Mouse (Mus musculus) gastrocnemius, postnatal 10 days (tissue): Measurements from ENCODE around the gene Psme1. TPM values are rescaled to one million over a fixed set of nuclear protein-coding genes. Genes with fewer than 3 reads are reported as not detected.

Experiments used
- DNase-seq: peaks from one replicate; pipeline ENCODE4 v3.0.0; 2021; ENCODE audit warnings: mixed read lengths
- long read RNA-seq, 2 experiments: library from polyadenylated mRNA; stranded (forward); transcript quantifications; one replicate each; pipeline ENCODE4 v2.0.0; 2021
- total RNA-seq, 2 experiments: library from RNA; stranded (reverse); gene quantifications; 2 replicates each; pipeline ENCODE4 v1.2.3; 2021

The Psme1 gene
- total RNA-seq: 10 to 100 TPM; 56.3 to 58.7 TPM
- long read RNA-seq, experiment 1, transcript Psme1-208 (11 exons, 1,112 nt): major isoform, 15 of 23 reads
- long read RNA-seq, experiment 1, partial matches to known transcripts: 3 of 23 reads
- long read RNA-seq, experiment 1, other reads (novel, unspliced or antisense): 5 of 23 reads
- long read RNA-seq, experiment 2, transcript Psme1-208 (11 exons, 1,112 nt): major isoform, 18 of 21 reads
- long read RNA-seq, experiment 2, partial matches to known transcripts: 1 of 21 reads
- long read RNA-seq, experiment 2, other reads (novel, unspliced or antisense): 2 of 21 reads

- peak; percentile 71 for DNase-seq
Measured at GRCm38 (mm10) chr14:55577871-55578667, at the start of gene Psme1. TSS of gene Psme1 (plus strand) at chr14:55578123.

GRCm38 (mm10) chr14:55536116-55536745, 41.7 kb upstream of the Psme1 start:
- DNase-seq: peak; percentile 49

- DNase-seq: peak; percentile 78
Measured at GRCm38 (mm10) chr14:55540067-55540786, 37.7 kb upstream of the Psme1 start, which contains the start of gene Pck2. TSS of gene Pck2 (plus strand) at chr14:55540266.

- DNase-seq: peak; percentile 87
Measured at GRCm38 (mm10) chr14:55540787-55541321, 37.1 kb upstream of the Psme1 start.

- no peak for DNase-seq
Measured at GRCm38 (mm10) chr14:55542268-55542667, 35.7 kb upstream of the Psme1 start.

GRCm38 (mm10) chr14:55544334-55544733, 33.6 kb upstream of the Psme1 start:
- DNase-seq: peak; percentile 31

- DNase-seq: no peak
Measured at GRCm38 (mm10) chr14:55550191-55550590, 27.7 kb upstream of the Psme1 start.

GRCm38 (mm10) chr14:55551347-55551746, 26.6 kb upstream of the Psme1 start:
- no peak for DNase-seq

GRCm38 (mm10) chr14:55551794-55552193, 26.1 kb upstream of the Psme1 start:
- DNase-seq: no peak

- DNase-seq: no peak
Measured at GRCm38 (mm10) chr14:55554635-55555034, 23.3 kb upstream of the Psme1 start.

- DNase-seq: no peak
Measured at GRCm38 (mm10) chr14:55555788-55556187, 22.1 kb upstream of the Psme1 start.

GRCm38 (mm10) chr14:55557003-55557402, 20.9 kb upstream of the Psme1 start:
- DNase-seq: peak; percentile 77

- DNase-seq: no peak
Measured at GRCm38 (mm10) chr14:55557587-55557986, 20.3 kb upstream of the Psme1 start.

GRCm38 (mm10) chr14:55558740-55559448, 19.0 kb upstream of the Psme1 start:
- DNase-seq: no peak

- peak; percentile 89 for DNase-seq
Measured at GRCm38 (mm10) chr14:55559799-55560201, 18.1 kb upstream of the Psme1 start, which contains the start of gene Dcaf11. TSS of gene Dcaf11 (plus strand) at chr14:55560006.

- peak; percentile 95 for DNase-seq
Measured at GRCm38 (mm10) chr14:55560202-55561073, 17.5 kb upstream of the Psme1 start, which contains the start of gene A730061H03Rik. TSS of gene A730061H03Rik (minus strand) at chr14:55560406.

- no peak for DNase-seq
Measured at GRCm38 (mm10) chr14:55561860-55562259, 16.1 kb upstream of the Psme1 start.

- DNase-seq: no peak
Measured at GRCm38 (mm10) chr14:55563249-55563648, 14.7 kb upstream of the Psme1 start.

GRCm38 (mm10) chr14:55565748-55566147, 12.2 kb upstream of the Psme1 start:
- DNase-seq: no peak

GRCm38 (mm10) chr14:55567496-55567895, 10.4 kb upstream of the Psme1 start:
- no peak for DNase-seq
